Comparison of ENCODE assay signal across 18 mouse cellular contexts in genomic region chr13:84437586-84438443, GRCm38 (mm10).
"Had no signal": no experiment of that assay in that cellular context is flagged by ENCODE, and none has a peak within 500 bp of the region (broad histone marks: within the 10 kb centered on the region; RNA-seq: fewer than 3 reads in every experiment).

No protein-coding gene starts in this region.

- H3K27ac ChIP-seq: kidney, postnatal 0 days; layer of hippocampus, adult 2 months; limb, embryonic 12.5 days; liver, embryonic 13.5 days; lung, embryonic 15.5 days; neural tube, embryonic 13.5 days; stomach, embryonic 15.5 days had no signal

- H3K36me3 ChIP-seq: limb, embryonic 12.5 days; liver, embryonic 13.5 days; lung, embryonic 15.5 days; neural tube, embryonic 13.5 days; stomach, embryonic 15.5 days had no signal

- DNase-seq: kidney, adult 11 months; kidney, adult 9 months; kidney, postnatal 36 days; liver; liver, embryonic 13.5 days; liver, postnatal 0 days; lung, postnatal 14 days; retina, postnatal 1 day; right cerebral cortex, postnatal 4 days; spleen, adult 18-20 months; thymus, adult 2 months; thymus, postnatal 25 days had no signal

- H3K27me3 ChIP-seq: limb, embryonic 12.5 days; liver, embryonic 13.5 days; lung, embryonic 15.5 days; neural tube, embryonic 13.5 days; stomach, embryonic 15.5 days had no signal

- H3K4me3 ChIP-seq: layer of hippocampus, adult 2 months; limb, embryonic 12.5 days; liver, embryonic 13.5 days; lung, embryonic 15.5 days; neural tube, embryonic 13.5 days; stomach, embryonic 15.5 days had no signal

- ATAC-seq: liver, postnatal 0 days had no signal

- H3K9me3 ChIP-seq: limb, embryonic 12.5 days; liver, embryonic 13.5 days; lung, embryonic 15.5 days; neural tube, embryonic 13.5 days; stomach, embryonic 15.5 days had no signal

- H3K4me1 ChIP-seq: limb, embryonic 12.5 days; liver, embryonic 13.5 days; lung, embryonic 15.5 days; neural tube, embryonic 13.5 days; stomach, embryonic 15.5 days had no signal

- H3K4me2 ChIP-seq: limb, embryonic 12.5 days; liver, embryonic 13.5 days; lung, embryonic 15.5 days; neural tube, embryonic 13.5 days; stomach, embryonic 15.5 days had no signal

- H3K9ac ChIP-seq: limb, embryonic 12.5 days; liver, embryonic 13.5 days; liver, postnatal 0 days; lung, embryonic 15.5 days; neural tube, embryonic 13.5 days; stomach, embryonic 15.5 days had no signal
